Mouse (Mus musculus): ENCODE data around the gene Hoxa9. TPM values are rescaled to one million over a fixed set of nuclear protein-coding genes. Genes with fewer than 3 reads are reported as not detected.

Hoxa9 gene
- polyA plus RNA-seq, 1 experiment from 2014 or later, result 0.33 TPM

GRCm38 (mm10) chr6:52270494-52271480, 39.9 kb upstream of the Hoxa9 start:
- Histone ChIP-seq H3K9me3 (ENCODE audit: control insufficient read depth, low read length) (no peaks in the 10 kb centered on the region), H3K4me2 (ENCODE audit: low read depth, low read length) (no peak overlapping the region), H3K36me3 (ENCODE audit: control insufficient read depth, insufficient read depth, low read length) (no peaks in the 10 kb centered on the region), H3K4me1 (ENCODE audit: control insufficient read depth, insufficient read depth, low read length) (no peaks in the 10 kb centered on the region), H3K27me3 (replicated peaks; ENCODE audit: control insufficient read depth, insufficient read depth, low read length) (peaks cover 98% of the 10 kb centered on the region), H3K27ac (replicated peaks; ENCODE audit: low read depth, low read length) (no peak overlapping the region), H3K9ac (ENCODE audit: low read depth, low read length) (no peak overlapping the region), H3K4me3 (ENCODE audit: low read depth, low read length) (no peak overlapping the region)
- peak; percentile 74 for DNase-seq (ENCODE audit: low spot score)
- 6% methylated on average over 23 of the region's 23 CpGs for WGBS
- ATAC-seq (ENCODE audit: low read depth), result 0 out of 2 replicates have a peak, but pooled peaks have one; percentile 57

GRCm38 (mm10) chr6:52268756-52269155, 37.9 kb upstream of the Hoxa9 start:
- ATAC-seq (ENCODE audit: low read depth) (no peak), DNase-seq (ENCODE audit: low spot score) (no peak)
- Histone ChIP-seq H3K9ac (ENCODE audit: low read depth, low read length) (no peak overlapping the region), H3K4me1 (ENCODE audit: control insufficient read depth, insufficient read depth, low read length) (no peaks in the 10 kb centered on the region), H3K27ac (replicated peaks; ENCODE audit: low read depth, low read length) (no peak overlapping the region), H3K4me3 (ENCODE audit: low read depth, low read length) (no peak overlapping the region), H3K4me2 (ENCODE audit: low read depth, low read length) (no peak overlapping the region), H3K36me3 (ENCODE audit: control insufficient read depth, insufficient read depth, low read length) (no peaks in the 10 kb centered on the region), H3K9me3 (ENCODE audit: control insufficient read depth, low read length) (no peaks in the 10 kb centered on the region), H3K27me3 (replicated peaks; ENCODE audit: control insufficient read depth, insufficient read depth, low read length) (peaks cover 98% of the 10 kb centered on the region)
- WGBS, result 2% methylated on average over 3 of the region's 3 CpGs

DNA sequence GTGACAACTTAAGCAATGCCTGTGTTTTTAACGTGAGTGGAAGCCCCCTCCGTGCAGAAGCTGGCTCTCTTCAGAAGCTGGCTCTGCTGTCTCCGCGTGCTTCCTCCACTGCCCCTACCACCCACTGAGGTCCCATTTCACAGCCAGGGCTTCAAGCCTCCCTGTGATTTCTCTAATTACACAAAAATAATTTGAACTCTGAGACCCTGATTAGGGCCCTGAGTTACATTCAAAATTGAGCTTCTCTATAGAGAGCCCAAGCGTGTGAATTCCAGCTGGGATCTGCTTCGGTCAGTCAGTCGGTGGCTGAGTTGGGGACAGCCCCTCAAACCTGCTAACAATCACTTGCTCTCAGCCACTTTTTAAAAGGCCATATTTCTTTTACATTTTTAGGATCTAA, 37.5 kb upstream of the Hoxa9 start:
- Histone ChIP-seq H3K4me3 (ENCODE audit: low read depth, low read length) (no peak overlapping the region), H3K9me3 (ENCODE audit: control insufficient read depth, low read length) (no peaks in the 10 kb centered on the region), H3K27me3 (replicated peaks; ENCODE audit: control insufficient read depth, insufficient read depth, low read length) (peaks cover 98% of the 10 kb centered on the region), H3K36me3 (ENCODE audit: control insufficient read depth, insufficient read depth, low read length) (no peaks in the 10 kb centered on the region), H3K9ac (ENCODE audit: low read depth, low read length) (no peak overlapping the region), H3K27ac (replicated peaks; ENCODE audit: low read depth, low read length) (no peak overlapping the region), H3K4me1 (ENCODE audit: control insufficient read depth, insufficient read depth, low read length) (no peaks in the 10 kb centered on the region), H3K4me2 (ENCODE audit: low read depth, low read length) (no peak overlapping the region)
- 1% methylated on average over 6 of the region's 7 CpGs for WGBS
- no peak for ATAC-seq (ENCODE audit: low read depth)
- DNase-seq (ENCODE audit: low spot score), result no peak

DNA sequence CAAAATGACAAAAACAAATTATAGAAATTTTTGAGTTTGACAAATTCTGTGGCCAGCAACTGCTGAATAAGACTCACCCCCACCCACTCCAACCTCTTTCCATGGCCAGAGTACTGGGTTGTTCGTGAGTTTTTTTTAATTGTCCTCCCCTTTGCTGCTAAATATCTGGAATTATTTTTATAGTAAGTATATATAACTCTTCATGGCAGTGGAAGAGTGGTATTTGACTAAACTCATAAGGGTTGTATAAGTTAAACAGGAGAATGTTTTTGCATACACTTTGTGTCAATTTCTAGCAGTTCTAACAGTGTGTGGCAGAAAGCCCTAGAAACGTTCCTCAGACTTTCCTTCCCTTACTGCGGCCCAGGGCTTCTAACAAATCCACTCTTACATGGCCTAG, 36.8 kb upstream of the Hoxa9 start:
- Histone ChIP-seq H3K9me3 (ENCODE audit: control insufficient read depth, low read length) (no peaks in the 10 kb centered on the region), H3K4me3 (ENCODE audit: low read depth, low read length) (no peak overlapping the region), H3K9ac (ENCODE audit: low read depth, low read length) (no peak overlapping the region), H3K4me2 (ENCODE audit: low read depth, low read length) (no peak overlapping the region), H3K27ac (replicated peaks; ENCODE audit: low read depth, low read length) (no peak overlapping the region), H3K4me1 (ENCODE audit: control insufficient read depth, insufficient read depth, low read length) (no peaks in the 10 kb centered on the region), H3K36me3 (ENCODE audit: control insufficient read depth, insufficient read depth, low read length) (no peaks in the 10 kb centered on the region), H3K27me3 (replicated peaks; ENCODE audit: control insufficient read depth, insufficient read depth, low read length) (peaks cover 98% of the 10 kb centered on the region)
- DNase-seq (ENCODE audit: low spot score), result no peak
- ATAC-seq (ENCODE audit: low read depth), result no peak
- WGBS, result 8% methylated on average over 3 of the region's 3 CpGs

DNA sequence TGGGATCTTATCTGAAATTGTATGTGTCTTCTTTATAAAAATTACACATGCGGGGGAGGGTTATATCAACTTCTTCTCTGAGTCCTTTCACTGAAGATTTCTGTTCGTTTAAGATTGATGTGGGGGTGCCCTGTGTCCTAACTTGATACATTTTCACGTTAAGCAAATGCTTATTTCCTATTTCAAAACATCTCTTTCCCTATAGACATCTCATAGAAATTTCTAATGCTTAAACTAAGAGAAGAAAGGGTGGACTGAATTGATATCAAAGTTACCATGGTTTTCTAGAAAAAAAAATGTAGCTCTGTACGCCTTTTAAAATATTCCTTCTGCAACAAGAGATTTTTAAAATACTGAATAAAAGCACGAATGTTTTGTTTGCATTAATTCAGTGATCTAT, 36.3 kb upstream of the Hoxa9 start:
- H3K4me1 ChIP-seq (ENCODE audit: control insufficient read depth, insufficient read depth, low read length), result no peaks in the 10 kb centered on the region
- H3K27me3 ChIP-seq (replicated peaks; ENCODE audit: control insufficient read depth, insufficient read depth, low read length), result peaks cover 98% of the 10 kb centered on the region
- H3K27ac ChIP-seq (replicated peaks; ENCODE audit: low read depth, low read length), result no peak overlapping the region
- WGBS, result 14% methylated on average over 5 of the region's 5 CpGs
- ATAC-seq (ENCODE audit: low read depth) (no peak), DNase-seq (ENCODE audit: low spot score) (no peak)
- no peak overlapping the region for H3K9ac ChIP-seq (ENCODE audit: low read depth, low read length)
- H3K4me2 ChIP-seq (ENCODE audit: low read depth, low read length), result no peak overlapping the region
- H3K9me3 ChIP-seq (ENCODE audit: control insufficient read depth, low read length), result no peaks in the 10 kb centered on the region
- no peak overlapping the region for H3K4me3 ChIP-seq (ENCODE audit: low read depth, low read length)
- H3K36me3 ChIP-seq (ENCODE audit: control insufficient read depth, insufficient read depth, low read length), result no peaks in the 10 kb centered on the region

GRCm38 (mm10) chr6:52266666-52266985, 35.7 kb upstream of the Hoxa9 start:
- WGBS, result 1% methylated on average over 9 of the region's 9 CpGs

DNA sequence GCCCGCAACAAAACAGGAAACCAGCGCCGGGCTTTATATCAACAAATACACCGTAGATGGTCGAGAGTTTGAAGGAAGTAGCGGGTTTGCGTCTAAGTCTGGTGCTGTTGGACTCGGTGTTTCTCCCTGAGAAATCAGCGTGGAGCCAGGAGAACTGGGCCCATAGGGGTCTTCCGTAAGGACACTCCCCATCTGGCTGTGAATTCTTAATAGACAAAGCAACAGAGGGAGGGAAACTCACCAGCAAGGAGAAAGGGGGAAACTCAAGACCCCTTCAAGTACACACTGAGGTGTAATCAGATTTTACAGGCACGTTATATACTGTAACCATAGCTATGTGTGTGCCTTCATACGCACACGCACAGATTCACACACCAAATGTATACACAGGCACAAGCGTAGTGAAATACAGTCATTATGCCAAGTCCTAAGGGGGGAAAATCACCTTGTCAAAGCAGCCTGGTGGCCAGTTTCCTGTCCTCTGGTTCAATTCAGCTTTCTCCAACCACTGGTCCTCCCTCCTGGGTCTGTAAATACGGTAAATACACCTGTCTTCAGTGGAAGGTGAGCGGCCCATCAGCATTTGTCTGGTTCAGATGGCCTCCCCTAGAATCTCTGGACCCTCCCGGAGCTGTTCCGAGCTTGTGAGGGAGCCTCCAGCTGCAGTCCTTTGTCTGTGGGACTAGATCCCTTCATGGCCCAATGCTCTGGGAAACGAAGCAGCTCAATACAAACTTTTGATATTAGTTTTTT, 35.2 kb upstream of the Hoxa9 start:
- no peak overlapping the region for H3K27ac ChIP-seq (replicated peaks; ENCODE audit: low read depth, low read length)
- peaks cover 99% of the 10 kb centered on the region for H3K27me3 ChIP-seq (replicated peaks; ENCODE audit: control insufficient read depth, insufficient read depth, low read length)
- DNase-seq (ENCODE audit: low spot score) (no peak), ATAC-seq (ENCODE audit: low read depth) (no peak)
- no peaks in the 10 kb centered on the region for H3K4me1 ChIP-seq (ENCODE audit: control insufficient read depth, insufficient read depth, low read length)
- H3K4me3 ChIP-seq (ENCODE audit: low read depth, low read length), result no peak overlapping the region
- no peaks in the 10 kb centered on the region for H3K36me3 ChIP-seq (ENCODE audit: control insufficient read depth, insufficient read depth, low read length)
- H3K9me3 ChIP-seq (ENCODE audit: control insufficient read depth, low read length), result no peaks in the 10 kb centered on the region
- no peak overlapping the region for H3K4me2 ChIP-seq (ENCODE audit: low read depth, low read length)
- under 1% methylated on average over 19 of the region's 19 CpGs for WGBS
- H3K9ac ChIP-seq (ENCODE audit: low read depth, low read length), result no peak overlapping the region

More at GRCm38 (mm10) chr6:52266666-52266985, 35.7 kb upstream of the Hoxa9 start:
- DNase-seq (ENCODE audit: low spot score) (no peak), ATAC-seq (ENCODE audit: low read depth) (no peak)
- H3K4me3 ChIP-seq (ENCODE audit: low read depth, low read length), result no peak overlapping the region
- peaks cover 99% of the 10 kb centered on the region for H3K27me3 ChIP-seq (replicated peaks; ENCODE audit: control insufficient read depth, insufficient read depth, low read length)
- no peak overlapping the region for H3K9ac ChIP-seq (ENCODE audit: low read depth, low read length)
- no peaks in the 10 kb centered on the region for H3K36me3 ChIP-seq (ENCODE audit: control insufficient read depth, insufficient read depth, low read length)
- H3K4me2 ChIP-seq (ENCODE audit: low read depth, low read length), result no peak overlapping the region
- no peaks in the 10 kb centered on the region for H3K9me3 ChIP-seq (ENCODE audit: control insufficient read depth, low read length)
- H3K4me1 ChIP-seq (ENCODE audit: control insufficient read depth, insufficient read depth, low read length), result no peaks in the 10 kb centered on the region
- H3K27ac ChIP-seq (replicated peaks; ENCODE audit: low read depth, low read length), result no peak overlapping the region

DNA sequence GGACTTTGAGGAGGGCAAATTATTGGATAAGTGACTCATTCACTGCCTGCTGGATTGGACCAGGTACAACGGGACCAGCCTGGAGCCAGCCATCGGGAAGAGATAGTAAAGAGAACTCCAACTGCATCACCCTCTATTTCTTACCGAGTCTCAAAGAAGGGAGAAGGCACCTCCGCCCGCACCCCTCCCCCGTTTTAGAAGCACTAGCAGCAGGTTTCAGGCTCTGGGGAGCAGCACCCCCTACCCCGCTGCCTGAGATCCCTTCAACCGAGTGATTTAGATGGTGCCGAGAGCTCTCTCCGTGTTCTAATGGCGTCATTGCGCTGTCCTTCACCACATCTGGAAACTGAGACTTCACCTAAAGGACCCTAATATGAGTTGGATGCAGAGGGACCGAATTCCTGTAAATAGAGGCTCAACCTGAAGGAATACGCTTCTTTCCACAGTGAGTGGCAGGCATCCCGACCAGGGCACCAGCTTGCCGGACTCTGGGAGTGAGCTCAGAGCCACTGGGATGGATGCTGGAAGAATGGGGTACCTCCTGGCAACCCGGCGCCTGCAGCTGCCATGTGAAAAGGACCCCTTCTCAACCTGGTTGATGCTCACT, 34.5 kb upstream of the Hoxa9 start:
- 2% methylated on average over 18 of the region's 18 CpGs for WGBS
- H3K9me3 ChIP-seq (ENCODE audit: control insufficient read depth, low read length), result no peaks in the 10 kb centered on the region
- DNase-seq (ENCODE audit: low spot score) (no peak), ATAC-seq (ENCODE audit: low read depth) (no peak)
- H3K4me3 ChIP-seq (ENCODE audit: low read depth, low read length), result no peak overlapping the region
- H3K9ac ChIP-seq (ENCODE audit: low read depth, low read length), result no peak overlapping the region
- peaks cover 98% of the 10 kb centered on the region for H3K27me3 ChIP-seq (replicated peaks; ENCODE audit: control insufficient read depth, insufficient read depth, low read length)
- no peaks in the 10 kb centered on the region for H3K4me1 ChIP-seq (ENCODE audit: control insufficient read depth, insufficient read depth, low read length)
- no peaks in the 10 kb centered on the region for H3K36me3 ChIP-seq (ENCODE audit: control insufficient read depth, insufficient read depth, low read length)
- no peak overlapping the region for H3K4me2 ChIP-seq (ENCODE audit: low read depth, low read length)
- no peak overlapping the region for H3K27ac ChIP-seq (replicated peaks; ENCODE audit: low read depth, low read length)
